Mouse (Mus musculus) lung, postnatal 0 days (tissue): ENCODE results near the gene Lrp1. TPM values are rescaled to one million over a fixed set of nuclear protein-coding genes. Genes with fewer than 3 reads are reported as not detected.

ENCODE experiments used
- ATAC-seq: fragments of 200-750 bp; cut with Nextera tagmentation; 2 replicates; pipeline ENCODE4 v1.8.0; 2017; ENCODE audit warnings: moderate library complexity
- DNase-seq: peaks from one replicate; pipeline ENCODE4 v3.0.0-alpha.2; 2016; ENCODE audit warnings: low spot score
- H3K27ac ChIP-seq: fragments of 300-500 bp; sonication (generic); 2 replicates; pipeline ENCODE4 v1.5.1; 2014; ENCODE audit warnings: antibody characterized with exemption, mild to moderate bottlenecking, low read length, mixed read lengths
- H3K27me3 ChIP-seq: fragments of 300-500 bp; sonication (generic); replicated peaks from 2 replicates; pipeline ENCODE4 v1.6.1; 2014; ENCODE audit warnings: low read length, mixed read lengths; ENCODE audit not compliant: insufficient read depth
- H3K36me3 ChIP-seq: fragments of 300-500 bp; sonication (generic); 2 replicates; pipeline ENCODE4 v1.6.1; 2014; ENCODE audit warnings: low read length, mixed read lengths; ENCODE audit not compliant: insufficient read depth
- H3K4me1 ChIP-seq: fragments of 300-500 bp; sonication (generic); 2 replicates; pipeline ENCODE4 v1.6.1; 2014; ENCODE audit warnings: antibody characterized with exemption, low read depth, low read length, mixed read lengths; ENCODE audit not compliant: insufficient read depth
- H3K4me2 ChIP-seq: fragments of 300-500 bp; sonication (generic); replicated peaks from 2 replicates; pipeline ENCODE4 v1.6.1; 2014; ENCODE audit warnings: low read depth, mild to moderate bottlenecking, low read length, moderate library complexity, mixed read lengths
- H3K4me3 ChIP-seq: fragments of 300-500 bp; sonication (generic); 2 replicates; pipeline ENCODE4 v1.5.1; 2014; ENCODE audit warnings: low read depth, low read length
- H3K9ac ChIP-seq: fragments of 300-500 bp; sonication (generic); replicated peaks from 2 replicates; pipeline ENCODE4 v1.6.1; 2014; ENCODE audit warnings: low read depth, mild to moderate bottlenecking
- H3K9me3 ChIP-seq: fragments of 300-500 bp; sonication (generic); 2 replicates; pipeline ENCODE4 v1.6.1; 2016; ENCODE audit warnings: low read length, mixed read lengths
- CTCF ChIP-seq: IDR thresholded peaks from 2 replicates; pipeline ENCODE4 v1.5.1; 2016; ENCODE audit warnings: antibody characterized with exemption, mild to moderate bottlenecking
- EP300 ChIP-seq: IDR thresholded peaks from 2 replicates; pipeline ENCODE4 v1.6.1; 2016; ENCODE audit warnings: antibody characterized with exemption, mild to moderate bottlenecking, control low read depth
- WGBS: fragments of 180-500 bp; shearing (Covaris S2); extraction: QIAGEN DNeasy Blood & Tissue Kit; methylation state at CpG from one replicate; pipeline ENCODE4 v1.1.7; 2014; 5-methylcytosine and 5-hydroxymethylcytosine counted together
- polyA plus RNA-seq: library from polyadenylated mRNA; unstranded; fragments of >200 nt; fragmentation: Nextera tagmentation; extraction: Ambion mirVana; gene quantifications from 2 replicates; pipeline ENCODE4 v1.2.1, GENCODE M21; 2015

Lrp1 gene
- polyA plus RNA-seq, 1 experiment from 2014 or later: 71.0 TPM

DNA sequence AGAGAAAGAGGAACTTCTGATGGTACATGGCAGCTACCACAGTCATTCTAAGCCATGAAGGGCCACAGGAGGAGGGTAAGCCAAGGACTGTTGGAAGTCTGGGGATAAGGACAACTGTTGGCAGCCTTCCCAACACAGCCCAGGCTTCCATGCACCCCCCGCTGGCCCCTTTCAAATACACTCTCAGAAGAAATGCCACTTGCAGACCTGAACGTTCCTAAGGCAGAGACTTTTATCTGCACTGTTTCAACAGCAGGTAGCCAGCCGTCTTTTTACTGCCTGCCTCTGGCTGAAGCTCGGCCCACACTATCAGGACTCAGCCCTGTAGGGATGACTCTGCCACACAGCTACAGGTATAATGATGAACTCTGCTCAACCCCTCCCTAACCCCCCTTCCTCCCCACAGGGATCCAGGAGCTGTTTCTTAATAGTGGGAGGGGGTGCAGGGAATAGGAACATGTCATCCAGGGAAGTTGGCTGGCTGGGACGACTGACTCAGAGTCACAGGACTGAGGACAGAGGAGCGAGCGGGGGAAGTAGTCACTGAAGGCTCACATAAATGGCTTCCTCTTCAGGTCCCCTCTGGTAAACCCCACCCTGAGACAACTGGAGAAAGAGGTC, 24.5 kb downstream of the Lrp1 start:
- H3K27me3 ChIP-seq: no peaks in the 10 kb centered on the region
- peak; percentile 3; the same call in 1 of the 2 replicates for ATAC-seq
- H3K4me2 ChIP-seq: no peak overlapping the region
- H3K36me3 ChIP-seq: peaks cover 3% of the 10 kb centered on the region; the same call in 1 of the 2 replicates
- H3K9me3 ChIP-seq: no peaks in the 10 kb centered on the region
- TF ChIP-seq CTCF: no peak
- no peak for TF ChIP-seq EP300
- peak overlapping the region; percentile 72 for H3K27ac ChIP-seq
- 32% methylated on average over 7 of the region's 7 CpGs for WGBS
- peak; percentile 76 for DNase-seq
- H3K4me1 ChIP-seq: peaks cover 30% of the 10 kb centered on the region; the same call in 1 of the 2 replicates
- H3K4me3 ChIP-seq: no peak overlapping the region
- H3K9ac ChIP-seq: 0 out of 2 replicates have a peak overlapping the region, but pooled peaks have one; percentile 16

DNA sequence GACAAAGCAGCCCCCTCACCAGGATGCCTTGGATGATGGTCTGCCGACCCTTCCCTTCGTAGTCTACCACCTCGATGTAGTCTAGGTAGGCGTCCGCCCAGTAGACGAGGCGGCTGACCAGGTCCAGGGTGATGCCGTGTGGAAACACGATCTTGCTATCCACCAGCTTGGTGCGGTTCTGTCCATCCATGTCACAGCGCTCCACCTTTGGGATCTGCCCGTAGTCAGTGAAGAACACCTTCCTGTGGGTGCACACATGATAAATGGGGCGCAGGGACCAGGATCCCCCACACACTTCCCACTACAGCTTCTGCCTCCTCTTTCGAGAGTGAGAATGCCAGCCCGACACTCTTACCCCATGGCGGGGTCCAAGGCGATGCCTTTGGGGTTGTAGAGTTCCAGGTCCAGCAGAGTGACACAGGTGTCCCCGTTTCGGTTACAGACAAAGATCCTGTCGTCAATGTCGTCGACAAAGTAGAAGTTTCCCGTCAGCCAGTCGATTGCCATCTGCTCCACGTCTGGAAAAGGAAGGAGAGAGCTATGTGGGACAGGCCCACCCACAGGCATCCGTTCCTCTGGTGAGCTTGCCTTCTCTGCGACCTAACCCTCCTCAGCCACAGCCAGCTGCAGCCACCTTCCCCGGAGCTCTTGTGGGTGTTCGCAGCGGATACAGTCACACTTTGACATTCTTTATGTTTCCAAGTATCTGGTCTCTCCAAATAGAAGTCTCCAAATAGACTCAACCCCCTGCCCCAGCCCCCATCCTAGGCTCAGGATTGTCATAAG, 25.8 kb downstream of the Lrp1 start:
- peaks cover 30% of the 10 kb centered on the region; the same call in 1 of the 2 replicates for H3K4me1 ChIP-seq
- peaks cover 3% of the 10 kb centered on the region; the same call in 1 of the 2 replicates for H3K36me3 ChIP-seq
- no peak overlapping the region for H3K4me3 ChIP-seq
- no peaks in the 10 kb centered on the region for H3K27me3 ChIP-seq
- no peak overlapping the region for H3K4me2 ChIP-seq
- no peaks in the 10 kb centered on the region for H3K9me3 ChIP-seq
- H3K9ac ChIP-seq: no peak overlapping the region
- no peak for TF ChIP-seq CTCF
- no peak for TF ChIP-seq EP300
- ATAC-seq: no peak
- DNase-seq: no peak
- 68% methylated on average over 30 of the region's 30 CpGs for WGBS
- peak overlapping the region; percentile 72 for H3K27ac ChIP-seq

DNA sequence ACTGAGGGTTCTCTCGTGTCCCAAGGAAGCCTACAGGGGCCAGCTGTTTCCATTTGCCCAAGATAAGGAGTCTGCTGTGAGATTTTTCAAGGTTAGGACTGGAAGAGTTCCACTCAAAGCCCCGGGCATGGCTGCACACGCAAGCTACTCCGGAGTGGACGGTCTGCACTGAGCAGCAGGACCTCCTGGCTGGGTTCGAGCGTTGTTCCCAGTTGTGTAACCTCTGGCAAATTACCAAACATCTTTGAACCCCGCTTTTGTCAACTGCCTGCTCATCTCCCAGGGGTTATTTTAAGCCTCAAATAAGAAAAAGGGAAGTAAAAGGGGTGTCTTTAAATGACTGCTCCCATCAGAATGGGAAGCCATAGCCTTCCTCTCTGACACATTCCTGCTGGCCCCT, 26.5 kb downstream of the Lrp1 start:
- Histone ChIP-seq H3K27me3 (no peaks in the 10 kb centered on the region), H3K4me2 (no peak overlapping the region), H3K4me3 (no peak overlapping the region), H3K4me1 (peaks cover 26% of the 10 kb centered on the region; the same call in 1 of the 2 replicates), H3K36me3 (peaks cover 3% of the 10 kb centered on the region; the same call in 1 of the 2 replicates), H3K9me3 (no peaks in the 10 kb centered on the region), H3K27ac (peak overlapping the region; percentile 72; the same call in 1 of the 2 replicates), H3K9ac (no peak overlapping the region)
- DNase-seq (no peak), ATAC-seq (no peak)
- 46% methylated on average over 8 of the region's 8 CpGs for WGBS
- TF ChIP-seq CTCF: no peak

DNA sequence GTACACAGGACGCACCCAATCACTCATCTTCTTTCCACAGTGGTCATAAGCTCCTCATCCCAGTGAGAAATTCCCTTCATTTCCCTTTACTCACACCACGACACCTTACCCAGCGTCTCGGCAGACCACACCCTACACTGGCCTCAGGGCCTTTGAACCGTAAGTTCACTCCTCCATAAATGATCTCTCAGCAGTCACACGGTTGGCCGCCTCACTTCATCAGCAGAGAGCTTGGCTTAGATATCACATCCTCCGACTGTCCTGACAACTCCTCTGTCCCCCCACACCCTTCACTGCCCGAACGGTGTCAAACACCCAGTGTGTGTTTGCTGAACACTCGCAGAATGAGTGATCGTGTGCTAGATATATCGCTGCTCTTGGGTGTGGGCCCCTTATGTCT, 28.1 kb downstream of the Lrp1 start:
- Histone ChIP-seq H3K9me3 (no peaks in the 10 kb centered on the region), H3K27ac (no peak overlapping the region), H3K4me1 (peaks cover 20% of the 10 kb centered on the region; the same call in 1 of the 2 replicates), H3K36me3 (peaks cover 3% of the 10 kb centered on the region; the same call in 1 of the 2 replicates), H3K27me3 (no peaks in the 10 kb centered on the region), H3K4me3 (no peak overlapping the region), H3K9ac (no peak overlapping the region), H3K4me2 (no peak overlapping the region)
- TF ChIP-seq EP300 (no peak), CTCF (no peak)
- 49% methylated on average over 13 of the region's 13 CpGs for WGBS
- no peak for DNase-seq
- 0 out of 2 replicates have a peak, but pooled peaks have one; percentile 1 for ATAC-seq

DNA sequence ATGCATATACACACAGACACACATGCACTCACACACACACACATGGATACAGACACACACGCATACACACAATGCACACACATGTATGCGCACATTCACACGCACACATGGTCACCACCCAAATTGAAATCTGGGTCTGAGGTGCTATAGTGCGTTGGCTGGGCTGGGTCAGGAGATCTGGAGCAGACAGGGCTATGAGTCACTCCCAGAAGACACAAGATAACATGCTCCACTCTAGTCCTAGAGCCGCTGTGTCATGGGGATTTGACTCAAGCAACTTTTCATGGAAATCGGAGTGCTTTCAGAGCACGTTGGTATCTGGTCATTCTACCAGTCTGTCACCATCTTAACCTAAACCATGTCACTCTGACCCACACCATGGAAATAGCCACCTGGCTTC, 28.5 kb downstream of the Lrp1 start:
- no peak for DNase-seq
- no peak overlapping the region for H3K4me3 ChIP-seq
- no peak overlapping the region for H3K27ac ChIP-seq
- 86% methylated on average over 7 of the region's 7 CpGs for WGBS
- ATAC-seq: no peak
- H3K27me3 ChIP-seq: no peaks in the 10 kb centered on the region
- no peak overlapping the region for H3K4me2 ChIP-seq
- H3K36me3 ChIP-seq: peaks cover 3% of the 10 kb centered on the region; the same call in 1 of the 2 replicates
- H3K9me3 ChIP-seq: no peaks in the 10 kb centered on the region
- no peak overlapping the region for H3K9ac ChIP-seq
- H3K4me1 ChIP-seq: peaks cover 17% of the 10 kb centered on the region; the same call in 1 of the 2 replicates
- no peak for TF ChIP-seq CTCF
- TF ChIP-seq EP300: no peak

DNA sequence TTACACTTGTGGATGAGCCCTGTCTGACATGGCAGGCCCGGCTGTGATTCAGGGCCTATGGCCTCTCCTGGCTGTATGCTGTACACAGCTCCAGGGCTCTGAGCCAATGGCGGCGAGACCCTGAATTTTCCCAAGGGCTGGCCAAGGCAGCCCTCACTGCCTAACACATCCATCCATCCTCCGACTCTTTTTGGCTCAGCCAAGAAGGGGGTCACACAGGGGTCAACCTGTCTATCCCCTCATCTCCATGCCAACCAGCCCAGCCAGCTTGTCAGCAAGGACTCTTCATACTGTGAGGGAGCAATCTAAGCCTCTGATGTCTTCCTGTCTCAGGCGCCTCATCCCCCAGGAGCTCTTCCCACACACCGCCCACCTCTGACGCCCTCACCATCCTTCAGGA, 29.4 kb downstream of the Lrp1 start:
- peak; percentile 79 for ATAC-seq
- Histone ChIP-seq H3K27me3 (no peaks in the 10 kb centered on the region), H3K4me3 (no peak overlapping the region), H3K27ac (peak overlapping the region; percentile 32; the same call in 1 of the 2 replicates), H3K4me2 (no peak overlapping the region), H3K36me3 (peaks cover 3% of the 10 kb centered on the region; the same call in 1 of the 2 replicates), H3K4me1 (peaks cover 10% of the 10 kb centered on the region; the same call in 1 of the 2 replicates), H3K9me3 (no peaks in the 10 kb centered on the region), H3K9ac (no peak overlapping the region)
- WGBS: 30% methylated on average over 7 of the region's 7 CpGs
- peak; percentile 82 for DNase-seq
- TF ChIP-seq EP300 (no peak), CTCF (no peak)
